Mouse (Mus musculus): ENCODE results near the gene Crhr2.
A peak's percentile ranks its signal among the peaks of the same experiment; 100 is the strongest.

The Crhr2 gene

GRCm38 (mm10) chr6:55117325-55118109 is 15.3 kb downstream of the Crhr2 start:
- no peak for DNase-seq

- no peak for DNase-seq
Measured at GRCm38 (mm10) chr6:55108358-55108757, 24.5 kb downstream of the Crhr2 start.

GRCm38 (mm10) chr6:55098603-55099002 is 34.2 kb downstream of the Crhr2 start:
- no peak for DNase-seq

- DNase-seq, result no peak
Measured at GRCm38 (mm10) chr6:55098030-55098429, 34.8 kb downstream of the Crhr2 start.

- no peak for DNase-seq
Measured at GRCm38 (mm10) chr6:55093431-55094146, 39.2 kb downstream of the Crhr2 start.

- no peak for DNase-seq
Measured at GRCm38 (mm10) chr6:55091396-55091795, 41.4 kb downstream of the Crhr2 start.

GRCm38 (mm10) chr6:55090639-55091038 is 42.2 kb downstream of the Crhr2 start:
- no peak for DNase-seq

- no peak for DNase-seq
Measured at GRCm38 (mm10) chr6:55087355-55087754, 45.5 kb downstream of the Crhr2 start.

GRCm38 (mm10) chr6:55082261-55083051 is 50.4 kb downstream of the Crhr2 start:
- no peak for DNase-seq

GRCm38 (mm10) chr6:55081379-55081778 is 51.4 kb downstream of the Crhr2 start:
- no peak for DNase-seq

- DNase-seq, result no peak
Measured at GRCm38 (mm10) chr6:55076561-55077255, 56.1 kb downstream of the Crhr2 start.

- DNase-seq, result no peak
Measured at GRCm38 (mm10) chr6:55065903-55066302, 66.9 kb downstream of the Crhr2 start.

- no peak for DNase-seq
Measured at GRCm38 (mm10) chr6:55064477-55064827, 68.4 kb downstream of the Crhr2 start.

- no peak for DNase-seq
Measured at GRCm38 (mm10) chr6:55063793-55064476, 68.9 kb downstream of the Crhr2 start.

- peak; percentile 43 for DNase-seq
Measured at GRCm38 (mm10) chr6:55062200-55062599, 70.6 kb downstream of the Crhr2 start.

- no peak for DNase-seq
Measured at GRCm38 (mm10) chr6:55061328-55061727, 71.5 kb downstream of the Crhr2 start.

GRCm38 (mm10) chr6:55060241-55060825 is 72.5 kb downstream of the Crhr2 start:
- DNase-seq, result no peak

GRCm38 (mm10) chr6:55057427-55057826 is 75.4 kb downstream of the Crhr2 start:
- DNase-seq, result no peak

- DNase-seq, result no peak
Measured at GRCm38 (mm10) chr6:55054491-55054890, 78.3 kb downstream of the Crhr2 start.

- no peak for DNase-seq
Measured at GRCm38 (mm10) chr6:55049186-55049585, 83.6 kb downstream of the Crhr2 start.

GRCm38 (mm10) chr6:55045326-55045725 is 87.5 kb downstream of the Crhr2 start:
- no peak for DNase-seq

GRCm38 (mm10) chr6:55044542-55044941 is 88.3 kb downstream of the Crhr2 start:
- DNase-seq, result no peak
